17 mouse cellular contexts compared by ENCODE assay signal in the genomic region with DNA sequence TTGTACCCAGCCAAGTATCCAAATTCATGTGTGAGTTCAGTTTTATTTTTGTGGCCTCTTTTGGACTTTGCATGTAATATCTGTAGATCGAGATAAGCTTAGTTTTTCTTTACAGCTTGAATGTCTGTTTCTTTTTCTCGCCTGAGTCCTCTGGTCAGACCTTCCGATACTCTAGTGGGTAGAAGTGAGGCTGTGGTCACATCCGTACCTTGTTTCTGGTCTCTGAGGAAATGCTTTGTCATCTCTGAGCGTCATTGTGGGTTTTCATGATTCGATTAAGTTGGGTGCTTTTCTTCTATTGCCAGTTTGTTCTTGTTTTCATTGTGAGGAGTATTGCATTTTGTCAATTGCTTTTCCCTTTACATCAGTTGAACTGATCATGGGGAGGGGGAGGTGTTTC.
DNase-seq lines count a peak whose midpoint lies in the region; ATAC-seq lines count a peak whose summit lies in the region.
"Had no signal": no experiment of that assay in that cellular context is flagged by ENCODE, and none has a peak within 500 bp of the region (broad histone marks: within the 10 kb centered on the region; RNA-seq: fewer than 3 reads in every experiment).

No protein-coding gene starts in this region.

- H3K27ac ChIP-seq in intestine, embryonic 14.5 days (ENCODE audit: low read depth): peak overlapping the region; percentile 59; the same call in 1 of the 2 replicates
- no peak overlapping the region for H3K27ac ChIP-seq in intestine, embryonic 15.5 days
- H3K27ac ChIP-seq in hindbrain, embryonic 10.5 days: no peak overlapping the region
- H3K27ac ChIP-seq: neural tube, embryonic 12.5 days had no signal

- no peaks in the 10 kb centered on the region for H3K27me3 ChIP-seq in intestine, embryonic 14.5 days (replicated peaks; ENCODE audit: control insufficient read depth, insufficient read depth, low read length)
- H3K27me3 ChIP-seq in intestine, embryonic 15.5 days (replicated peaks): no peaks in the 10 kb centered on the region
- H3K27me3 ChIP-seq in hindbrain, embryonic 10.5 days (ENCODE audit: insufficient read depth, poor library complexity, severe bottlenecking): no peaks in the 10 kb centered on the region
- H3K27me3 ChIP-seq: neural tube, embryonic 12.5 days had no signal

- no peak overlapping the region for H3K4me2 ChIP-seq in intestine, embryonic 14.5 days (ENCODE audit: low read length)
- H3K4me2 ChIP-seq in intestine, embryonic 15.5 days (replicated peaks): no peak overlapping the region
- H3K4me2 ChIP-seq: lung, embryonic 14.5 days; neural tube, embryonic 12.5 days had no signal

- H3K9ac ChIP-seq in intestine, embryonic 14.5 days (ENCODE audit: low read length): no peak overlapping the region
- no peak overlapping the region for H3K9ac ChIP-seq in intestine, embryonic 15.5 days
- H3K9ac ChIP-seq: lung, embryonic 14.5 days; neural tube, embryonic 12.5 days had no signal

- DNase-seq in intestine, embryonic 14.5 days (ENCODE audit: low spot score): no peak
- DNase-seq in CD4-positive helper T cell, adult 2 months (ENCODE audit: low read depth, low spot score): peak; percentile 87
- DNase-seq in embryo, embryonic 10.5 days (ENCODE audit: low spot score): no peak
- DNase-seq in layer of hippocampus, adult 8-10 months (ENCODE audit: low spot score in 2 of 2): no peak
- no peak for DNase-seq in hindbrain, embryonic 10.5 days (ENCODE audit: low spot score)
- DNase-seq: cerebellum, postnatal 25 days; gastrocnemius, postnatal 14 days; heart, postnatal 14 days; kidney, postnatal 10 days; lung, embryonic 14.5 days; right cerebral cortex, postnatal 4 days; thymus, adult 18-20 months had no signal

- H3K9me3 ChIP-seq in intestine, embryonic 14.5 days (ENCODE audit: control insufficient read depth, low read length): no peaks in the 10 kb centered on the region
- H3K9me3 ChIP-seq in intestine, embryonic 15.5 days: no peaks in the 10 kb centered on the region
- no peaks in the 10 kb centered on the region for H3K9me3 ChIP-seq in hindbrain, embryonic 10.5 days
- H3K9me3 ChIP-seq: neural tube, embryonic 12.5 days had no signal

- ATAC-seq in intestine, embryonic 14.5 days (replicated peaks; ENCODE audit: low FRiP score, low TSS enrichment, low read depth): no peak
- no peak for ATAC-seq in intestine, embryonic 15.5 days
- ATAC-seq in erythroblast, adult 5-6 weeks (replicated peaks; ENCODE audit: low FRiP score, poor library complexity, severe bottlenecking): 0 out of 2 replicates have a peak, but pooled peaks have one; percentile 24
- ATAC-seq in megakaryocyte progenitor cell, adult 5-6 weeks (replicated peaks; ENCODE audit: poor library complexity): peak; percentile 72

- WGBS in intestine, embryonic 14.5 days: 76% methylated on average over 6 of the region's 6 CpGs
- WGBS in intestine, embryonic 15.5 days: 77% methylated on average over 6 of the region's 6 CpGs
- WGBS in hindbrain, embryonic 10.5 days: 90% methylated on average over 6 of the region's 6 CpGs

- peaks cover 27% of the 10 kb centered on the region for H3K4me1 ChIP-seq in intestine, embryonic 14.5 days (replicated peaks; ENCODE audit: control insufficient read depth, insufficient read depth, low read length)
- peaks cover 12% of the 10 kb centered on the region for H3K4me1 ChIP-seq in intestine, embryonic 15.5 days (replicated peaks)
- 0 out of 2 replicates have a peak, but pooled peaks cover 3% of the 10 kb centered on the region for H3K4me1 ChIP-seq in hindbrain, embryonic 10.5 days (replicated peaks)
- H3K4me1 ChIP-seq: neural tube, embryonic 12.5 days had no signal

- no peaks in the 10 kb centered on the region for H3K36me3 ChIP-seq in intestine, embryonic 14.5 days (ENCODE audit: control insufficient read depth, insufficient read depth, low read length)
- no peaks in the 10 kb centered on the region for H3K36me3 ChIP-seq in intestine, embryonic 15.5 days
- H3K36me3 ChIP-seq in hindbrain, embryonic 10.5 days: peaks cover 14% of the 10 kb centered on the region; the same call in 1 of the 2 replicates
- H3K36me3 ChIP-seq: neural tube, embryonic 12.5 days had no signal

- H3K4me3 ChIP-seq in intestine, embryonic 14.5 days (ENCODE audit: low read depth, low read length): no peak overlapping the region
- H3K4me3 ChIP-seq in intestine, embryonic 15.5 days (replicated peaks): no peak overlapping the region
- no peak overlapping the region for H3K4me3 ChIP-seq in hindbrain, embryonic 10.5 days
- H3K4me3 ChIP-seq: erythroblast, embryonic 14.5 days; neural tube, embryonic 12.5 days had no signal

Comparison
In these comparisons a context has a peak if more than half of its experiments do, and no peak if none do; other contexts are left out.
1. ATAC-seq: peak in erythroblast, adult 5-6 weeks (single experiment) and megakaryocyte progenitor cell, adult 5-6 weeks (single experiment); none in intestine, embryonic 14.5 days (single experiment) and intestine, embryonic 15.5 days (single experiment).